In the genomic region with DNA sequence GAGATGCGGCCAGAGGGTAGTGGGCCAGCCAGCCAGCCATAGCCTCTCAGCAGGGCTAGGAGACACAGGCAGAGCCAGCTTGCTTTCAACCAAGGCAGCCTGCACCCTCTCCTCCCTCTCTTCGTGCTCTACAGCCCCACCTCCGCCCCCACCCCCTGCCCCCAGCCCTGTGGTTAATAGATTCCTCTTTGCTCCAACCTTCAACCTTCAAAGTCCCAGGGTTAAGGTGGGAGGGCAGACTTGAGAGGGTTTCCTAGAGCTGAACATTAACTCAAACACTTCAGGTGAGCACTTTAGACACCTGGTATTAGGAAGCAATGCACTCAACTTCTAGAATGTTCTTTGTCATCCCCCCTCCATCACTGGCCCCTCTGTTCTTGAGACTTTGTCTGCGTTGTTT, we compare ENCODE assay signal across 21 mouse cellular contexts.
DNase-seq lines count a peak whose midpoint lies in the region; ATAC-seq and TF ChIP-seq lines count a peak whose summit lies in the region.
"Had no signal": no experiment of that assay in that cellular context is flagged by ENCODE, and none has a peak within 500 bp of the region (broad histone marks: within the 10 kb centered on the region; RNA-seq: fewer than 3 reads in every experiment).

No protein-coding gene starts in this region.

- H3K9me3 ChIP-seq in forebrain, embryonic 10.5 days, result peaks cover 6% of the 10 kb centered on the region; the same call in 1 of the 2 replicates
- H3K9me3 ChIP-seq in forebrain, embryonic 16.5 days (ENCODE audit: control insufficient read depth, low read length), result peaks cover 4% of the 10 kb centered on the region; the same call in 1 of the 2 replicates
- H3K9me3 ChIP-seq in kidney, embryonic 16.5 days (ENCODE audit: low read length), result peaks cover 4% of the 10 kb centered on the region; the same call in 1 of the 2 replicates
- no peaks in the 10 kb centered on the region for H3K9me3 ChIP-seq in lung, postnatal 0 days (ENCODE audit: low read length)
- H3K9me3 ChIP-seq: embryonic facial prominence, embryonic 12.5 days had no signal

- no peak for TF ChIP-seq CTCF in lung, postnatal 0 days (IDR thresholded peaks at IDR 0.05)

- H3K27me3 ChIP-seq in forebrain, embryonic 10.5 days (ENCODE audit: poor library complexity, severe bottlenecking), result peaks cover 4% of the 10 kb centered on the region; the same call in 1 of the 2 replicates
- no peaks in the 10 kb centered on the region for H3K27me3 ChIP-seq in forebrain, embryonic 16.5 days (replicated peaks; ENCODE audit: control insufficient read depth, insufficient read depth, low read length)
- no peaks in the 10 kb centered on the region for H3K27me3 ChIP-seq in kidney, embryonic 16.5 days (ENCODE audit: insufficient read depth, low read length)
- H3K27me3 ChIP-seq in lung, postnatal 0 days (replicated peaks; ENCODE audit: insufficient read depth, low read length), result no peaks in the 10 kb centered on the region
- H3K27me3 ChIP-seq: embryonic facial prominence, embryonic 12.5 days had no signal

- peak overlapping the region; percentile 35; the same call in 1 of the 2 replicates for H3K27ac ChIP-seq in forebrain, embryonic 10.5 days
- H3K27ac ChIP-seq in forebrain, embryonic 16.5 days (ENCODE audit: low read length), result no peak overlapping the region
- no peak overlapping the region for H3K27ac ChIP-seq in kidney, embryonic 16.5 days (ENCODE audit: low read length)
- no peak overlapping the region for H3K27ac ChIP-seq in lung, postnatal 0 days (ENCODE audit: low read length)
- H3K27ac ChIP-seq: embryonic facial prominence, embryonic 12.5 days; forebrain, embryonic 12.5 days; hindbrain, embryonic 13.5 days; hindbrain, postnatal 0 days had no signal

- 55% methylated on average over 4 of the region's 4 CpGs for WGBS in forebrain, embryonic 10.5 days
- WGBS in forebrain, embryonic 16.5 days, result 60% methylated on average over 4 of the region's 4 CpGs
- 27% methylated on average over 4 of the region's 4 CpGs for WGBS in kidney, embryonic 16.5 days
- 19% methylated on average over 4 of the region's 4 CpGs for whole genome bisulfite sequencing in lung, postnatal 0 days

- no peak for ATAC-seq in forebrain, embryonic 16.5 days
- ATAC-seq in kidney, embryonic 16.5 days (ENCODE audit: low FRiP score, low TSS enrichment), result 0 out of 2 replicates have a peak, but pooled peaks have one; percentile 73
- ATAC-seq in lung, postnatal 0 days, result peak; percentile 54
- ATAC-seq: CD4-positive, CD25-positive, alpha-beta regulatory T cell, adult 4 months; forebrain, postnatal 0 days; hindbrain, postnatal 0 days had no signal

- H3K36me3 ChIP-seq in forebrain, embryonic 10.5 days (replicated peaks), result no peaks in the 10 kb centered on the region
- H3K36me3 ChIP-seq in forebrain, embryonic 16.5 days (ENCODE audit: control insufficient read depth, insufficient read depth), result no peaks in the 10 kb centered on the region
- H3K36me3 ChIP-seq in kidney, embryonic 16.5 days (ENCODE audit: insufficient read depth, low read length), result no peaks in the 10 kb centered on the region
- H3K36me3 ChIP-seq in lung, postnatal 0 days (ENCODE audit: insufficient read depth, low read length), result no peaks in the 10 kb centered on the region
- H3K36me3 ChIP-seq: embryonic facial prominence, embryonic 12.5 days; forebrain, embryonic 12.5 days; G1E; hindbrain, embryonic 13.5 days had no signal

- no peak for TF ChIP-seq EP300 in lung, postnatal 0 days (IDR thresholded peaks at IDR 0.05)

- DNase-seq in forebrain, embryonic 10.5 days (ENCODE audit: extremely low spot score, low spot score), result no peak
- DNase-seq in kidney, adult 11 months, result no peak
- peak; percentile 49 for DNase-seq in lung, postnatal 0 days (ENCODE audit: low spot score)
- DNase-seq in lung, postnatal 25 days (ENCODE audit: low spot score), result no peak
- DNase-seq in spleen, adult 12 weeks (ENCODE audit: low spot score), result no peak
- DNase-seq: adrenal gland, adult 8-10 months; adrenal gland, postnatal 36 days; B cell, adult 2 months; cerebellum, adult 2 months; cerebellum, postnatal 10 days; forebrain, postnatal 0 days; gastrocnemius, postnatal 14 days; heart, postnatal 14 days had no signal

- H3K4me1 ChIP-seq in forebrain, embryonic 10.5 days, result peaks cover 31% of the 10 kb centered on the region
- peaks cover 18% of the 10 kb centered on the region for H3K4me1 ChIP-seq in forebrain, embryonic 16.5 days (replicated peaks; ENCODE audit: control insufficient read depth, insufficient read depth, low read length)
- peaks cover 7% of the 10 kb centered on the region; the same call in 1 of the 2 replicates for H3K4me1 ChIP-seq in kidney, embryonic 16.5 days (ENCODE audit: insufficient read depth, low read length)
- H3K4me1 ChIP-seq in lung, postnatal 0 days (ENCODE audit: insufficient read depth, low read depth, low read length), result no peaks in the 10 kb centered on the region

- no peak overlapping the region for H3K9ac ChIP-seq in forebrain, embryonic 16.5 days (replicated peaks; ENCODE audit: low read depth, low read length)
- H3K9ac ChIP-seq in kidney, embryonic 16.5 days (replicated peaks; ENCODE audit: low read length), result no peak overlapping the region
- H3K9ac ChIP-seq in lung, postnatal 0 days (replicated peaks; ENCODE audit: low read depth), result no peak overlapping the region
- H3K9ac ChIP-seq: embryonic facial prominence, embryonic 12.5 days; forebrain, embryonic 12.5 days; forebrain, postnatal 0 days; hindbrain, embryonic 13.5 days had no signal

- H3K4me3 ChIP-seq in forebrain, embryonic 10.5 days, result no peak overlapping the region
- H3K4me3 ChIP-seq in forebrain, embryonic 16.5 days (replicated peaks; ENCODE audit: low read length), result no peak overlapping the region
- no peak overlapping the region for H3K4me3 ChIP-seq in kidney, embryonic 16.5 days (ENCODE audit: low read length)
- H3K4me3 ChIP-seq in lung, postnatal 0 days (ENCODE audit: low read depth, low read length), result no peak overlapping the region
- H3K4me3 ChIP-seq: embryonic facial prominence, embryonic 12.5 days; forebrain, embryonic 12.5 days; hindbrain, embryonic 13.5 days had no signal

- H3K4me2 ChIP-seq in forebrain, embryonic 16.5 days (ENCODE audit: low read length), result no peak overlapping the region
- no peak overlapping the region for H3K4me2 ChIP-seq in kidney, embryonic 16.5 days (replicated peaks; ENCODE audit: low read depth, low read length)
- no peak overlapping the region for H3K4me2 ChIP-seq in lung, postnatal 0 days (replicated peaks; ENCODE audit: low read depth, low read length)
- H3K4me2 ChIP-seq: embryonic facial prominence, embryonic 12.5 days; forebrain, embryonic 12.5 days; hindbrain, embryonic 13.5 days had no signal
